Mouse (Mus musculus): ENCODE results near the gene Cldn12. TPM values are rescaled to one million over a fixed set of nuclear protein-coding genes. Genes with fewer than 3 reads are reported as not detected.

The Cldn12 gene
- polyA plus RNA-seq, 1 experiment from 2014 or later, result 2.1 TPM

- no peaks in the 10 kb centered on the region for H3K79me2 ChIP-seq (ENCODE audit: inconsistent target)
- no peaks in the 10 kb centered on the region for H3K36me3 ChIP-seq (ENCODE audit: inconsistent target)
- H3K27ac ChIP-seq, result no peak overlapping the region
- no peak overlapping the region for H3K4me3 ChIP-seq (ENCODE audit: inconsistent target)
- 95% methylated on average over 10 of the region's 10 CpGs for WGBS (ENCODE audit: missing documents)
Observed at GRCm38 (mm10) chr5:5510304-5510887, 4.4 kb downstream of the Cldn12 start.

- Histone ChIP-seq H3K27ac (no peak overlapping the region), H3K36me3 (ENCODE audit: inconsistent target) (no peaks in the 10 kb centered on the region), H3K79me2 (ENCODE audit: inconsistent target) (no peaks in the 10 kb centered on the region), H3K4me3 (ENCODE audit: inconsistent target) (no peak overlapping the region)
- WGBS (ENCODE audit: missing documents), result 86% methylated on average over 8 of the region's 10 CpGs
Observed at GRCm38 (mm10) chr5:5508231-5508630, 6.5 kb downstream of the Cldn12 start.

GRCm38 (mm10) chr5:5507701-5508225 lies 7.0 kb downstream of the Cldn12 start:
- no peak overlapping the region for H3K4me3 ChIP-seq (ENCODE audit: inconsistent target)
- no peaks in the 10 kb centered on the region for H3K79me2 ChIP-seq (ENCODE audit: inconsistent target)
- H3K36me3 ChIP-seq (ENCODE audit: inconsistent target), result no peaks in the 10 kb centered on the region
- H3K27ac ChIP-seq, result no peak overlapping the region
- WGBS (ENCODE audit: missing documents), result 84% methylated on average over 19 of the region's 20 CpGs

- 91% methylated on average over 13 of the region's 13 CpGs for WGBS (ENCODE audit: missing documents)
- Histone ChIP-seq H3K36me3 (ENCODE audit: inconsistent target) (no peaks in the 10 kb centered on the region), H3K79me2 (ENCODE audit: inconsistent target) (no peaks in the 10 kb centered on the region), H3K27ac (no peak overlapping the region), H3K4me3 (ENCODE audit: inconsistent target) (no peak overlapping the region)
Observed at GRCm38 (mm10) chr5:5504456-5504855, 10.3 kb downstream of the Cldn12 start.

- no peaks in the 10 kb centered on the region for H3K36me3 ChIP-seq (ENCODE audit: inconsistent target)
- WGBS (ENCODE audit: missing documents), result 100% methylated on average over 4 of the region's 4 CpGs
- H3K79me2 ChIP-seq (ENCODE audit: inconsistent target), result no peaks in the 10 kb centered on the region
- H3K27ac ChIP-seq, result no peak overlapping the region
- H3K4me3 ChIP-seq (ENCODE audit: inconsistent target), result no peak overlapping the region
Observed at GRCm38 (mm10) chr5:5503381-5503780, 11.4 kb downstream of the Cldn12 start.

- Histone ChIP-seq H3K36me3 (ENCODE audit: inconsistent target) (no peaks in the 10 kb centered on the region), H3K27ac (no peak overlapping the region), H3K4me3 (ENCODE audit: inconsistent target) (no peak overlapping the region), H3K79me2 (ENCODE audit: inconsistent target) (no peaks in the 10 kb centered on the region)
- WGBS (ENCODE audit: missing documents), result 45% methylated on average over 2 of the region's 2 CpGs
Observed at GRCm38 (mm10) chr5:5501583-5501982, 13.2 kb downstream of the Cldn12 start.

GRCm38 (mm10) chr5:5496393-5496792 lies 18.4 kb downstream of the Cldn12 start:
- Histone ChIP-seq H3K27ac (no peak overlapping the region), H3K36me3 (ENCODE audit: inconsistent target) (no peaks in the 10 kb centered on the region)
- WGBS (ENCODE audit: missing documents), result 84% methylated on average over 3 of the region's 3 CpGs

GRCm38 (mm10) chr5:5495042-5495441 lies 19.7 kb downstream of the Cldn12 start:
- Histone ChIP-seq H3K79me2 (ENCODE audit: inconsistent target) (no peaks in the 10 kb centered on the region), H3K36me3 (ENCODE audit: inconsistent target) (no peaks in the 10 kb centered on the region), H3K4me3 (ENCODE audit: inconsistent target) (no peak overlapping the region), H3K27ac (no peak overlapping the region)
- 66% methylated on average over 4 of the region's 4 CpGs for WGBS (ENCODE audit: missing documents)

More at GRCm38 (mm10) chr5:5496393-5496792, 18.4 kb downstream of the Cldn12 start:
- H3K79me2 ChIP-seq (ENCODE audit: inconsistent target), result no peaks in the 10 kb centered on the region
- no peak overlapping the region for H3K4me3 ChIP-seq (ENCODE audit: inconsistent target)

- Histone ChIP-seq H3K27ac (no peak overlapping the region), H3K79me2 (ENCODE audit: inconsistent target) (no peaks in the 10 kb centered on the region), H3K36me3 (ENCODE audit: inconsistent target) (no peaks in the 10 kb centered on the region), H3K4me3 (ENCODE audit: inconsistent target) (no peak overlapping the region)
- 46% methylated on average over 16 of the region's 16 CpGs for WGBS (ENCODE audit: missing documents)
Observed at GRCm38 (mm10) chr5:5494269-5495005, 20.3 kb downstream of the Cldn12 start.

- Histone ChIP-seq H3K4me3 (ENCODE audit: inconsistent target) (no peak overlapping the region), H3K27ac (no peak overlapping the region), H3K36me3 (ENCODE audit: inconsistent target) (no peaks in the 10 kb centered on the region), H3K79me2 (ENCODE audit: inconsistent target) (no peaks in the 10 kb centered on the region)
- 98% methylated on average over 4 of the region's 4 CpGs for WGBS (ENCODE audit: missing documents)
Observed at GRCm38 (mm10) chr5:5492163-5492562, 22.6 kb downstream of the Cldn12 start.

GRCm38 (mm10) chr5:5486071-5486470 lies 28.7 kb downstream of the Cldn12 start:
- Histone ChIP-seq H3K27ac (no peak overlapping the region), H3K79me2 (ENCODE audit: inconsistent target) (no peaks in the 10 kb centered on the region), H3K4me3 (ENCODE audit: inconsistent target) (no peak overlapping the region), H3K36me3 (ENCODE audit: inconsistent target) (no peaks in the 10 kb centered on the region)
- WGBS (ENCODE audit: missing documents), result 68% methylated on average over 3 of the region's 3 CpGs

- 85% methylated on average over 9 of the region's 9 CpGs for WGBS (ENCODE audit: missing documents)
- Histone ChIP-seq H3K36me3 (ENCODE audit: inconsistent target) (no peaks in the 10 kb centered on the region), H3K79me2 (ENCODE audit: inconsistent target) (no peaks in the 10 kb centered on the region), H3K4me3 (ENCODE audit: inconsistent target) (no peak overlapping the region), H3K27ac (no peak overlapping the region)
Observed at GRCm38 (mm10) chr5:5483254-5483858, 31.4 kb downstream of the Cldn12 start.

GRCm38 (mm10) chr5:5481662-5482061 lies 33.1 kb downstream of the Cldn12 start:
- H3K36me3 ChIP-seq (ENCODE audit: inconsistent target), result no peaks in the 10 kb centered on the region
- H3K27ac ChIP-seq, result no peak overlapping the region
- WGBS (ENCODE audit: missing documents), result 0% methylated on average over 1 of the region's 1 CpGs
- no peak overlapping the region for H3K4me3 ChIP-seq (ENCODE audit: inconsistent target)
- no peaks in the 10 kb centered on the region for H3K79me2 ChIP-seq (ENCODE audit: inconsistent target)

- Histone ChIP-seq H3K4me3 (ENCODE audit: inconsistent target) (no peak within 1 kb of the TSS), H3K79me2 (ENCODE audit: inconsistent target) (no peaks in the 10 kb centered on the region), H3K36me3 (ENCODE audit: inconsistent target) (no peaks in the 10 kb centered on the region), H3K27ac (no peak within 1 kb of the TSS)
- WGBS (ENCODE audit: missing documents), result 95% methylated on average over 6 of the region's 6 CpGs
Observed at GRCm38 (mm10) chr5:5479043-5479442, 35.7 kb downstream of the Cldn12 start, which contains the start of gene 1700015F17Rik. Gene 1700015F17Rik (minus strand): TSS chr5:5479143.

- Histone ChIP-seq H3K79me2 (ENCODE audit: inconsistent target) (no peaks in the 10 kb centered on the region), H3K36me3 (ENCODE audit: inconsistent target) (no peaks in the 10 kb centered on the region), H3K27ac (no peak overlapping the region), H3K4me3 (ENCODE audit: inconsistent target) (no peak overlapping the region)
- 85% methylated on average over 4 of the region's 4 CpGs for WGBS (ENCODE audit: missing documents)
Observed at GRCm38 (mm10) chr5:5476133-5476532, 38.6 kb downstream of the Cldn12 start.
